Mouse (Mus musculus): ENCODE data around the gene Srms.

The Srms gene

GRCm38 (mm10) chr2:181174646-181175045, 38.3 kb downstream of the Srms start:
- DNase-seq (ENCODE audit: extremely low read depth, low read depth, low spot score) = no peak

GRCm38 (mm10) chr2:181166469-181166868, 46.5 kb downstream of the Srms start:
- no peak for DNase-seq (ENCODE audit: extremely low read depth, low read depth, low spot score)

- no peak for DNase-seq (ENCODE audit: extremely low read depth, low read depth, low spot score)
Observed at GRCm38 (mm10) chr2:181160821-181161220, 52.2 kb downstream of the Srms start.

GRCm38 (mm10) chr2:181159771-181160170, 53.2 kb downstream of the Srms start:
- no peak for DNase-seq (ENCODE audit: extremely low read depth, low read depth, low spot score)

GRCm38 (mm10) chr2:181159091-181159514, 53.9 kb downstream of the Srms start:
- no peak for DNase-seq (ENCODE audit: extremely low read depth, low read depth, low spot score)

- DNase-seq (ENCODE audit: extremely low read depth, low read depth, low spot score) = no peak
Observed at GRCm38 (mm10) chr2:181158471-181158870, 54.5 kb downstream of the Srms start.

GRCm38 (mm10) chr2:181157716-181158302, 55.2 kb downstream of the Srms start:
- no peak for DNase-seq (ENCODE audit: extremely low read depth, low read depth, low spot score)

GRCm38 (mm10) chr2:181157180-181157579, 55.8 kb downstream of the Srms start:
- no peak for DNase-seq (ENCODE audit: extremely low read depth, low read depth, low spot score)

GRCm38 (mm10) chr2:181156248-181157121, 56.5 kb downstream of the Srms start, which contains the start of gene Eef1a2:
Gene Eef1a2, minus strand, starts transcription at chr2:181157014.
- no peak for DNase-seq (ENCODE audit: extremely low read depth, low read depth, low spot score)

- no peak for DNase-seq (ENCODE audit: extremely low read depth, low read depth, low spot score)
Observed at GRCm38 (mm10) chr2:181155801-181156200, 57.2 kb downstream of the Srms start.

All from fat pad, adult 2 months (tissue).